Mouse (Mus musculus): ENCODE data around the gene Sipa1l1.

GRCm38 (mm10) chr12:82196213-82196612 is 27.1 kb downstream of the Sipa1l1 start:
- TF ChIP-seq CTCF (conservative IDR thresholded peaks at IDR 0.05; ENCODE audit: insufficient read depth, insufficient read length, low read depth, low read length), result no peak
- no peak for TF ChIP-seq POLR2A (IDR thresholded peaks at IDR 0.05; ENCODE audit: low read depth, low read length)

All from kidney, adult 2 months (tissue).